Mouse (Mus musculus): ENCODE data around the gene Ints7. TPM values are rescaled to one million over a fixed set of nuclear protein-coding genes. Genes with fewer than 3 reads are reported as not detected.
A peak's percentile ranks its signal among the peaks of the same experiment; 100 is the strongest.

Ints7 gene
- polyA plus RNA-seq, 1 experiment, result 9.8 TPM

- Histone ChIP-seq H3K4me1 (ENCODE audit: control insufficient read depth, insufficient read depth, insufficient read length, low read length) (no peaks in the 10 kb centered on the region), H3K36me3 (ENCODE audit: control insufficient read depth, insufficient read depth, low read length) (peaks cover 26% of the 10 kb centered on the region), H3K4me3 (ENCODE audit: low read depth, low read length) (no peak overlapping the region), H3K27me3 (ENCODE audit: control insufficient read depth, insufficient read depth, low read length) (no peaks in the 10 kb centered on the region), H3K27ac (ENCODE audit: insufficient read depth, low read depth, low read length) (no peak overlapping the region)
- no peak for TF ChIP-seq CTCF (IDR thresholded peaks at IDR 0.05; ENCODE audit: extremely low read depth, insufficient read length, insufficient replicate concordance, low read depth, low read length)
- no peak for TF ChIP-seq POLR2A (IDR thresholded peaks at IDR 0.05; ENCODE audit: low read depth, low read length)
- 91% methylated on average over 4 of the region's 4 CpGs for WGBS
These were observed 8.4 kb downstream of the Ints7 start for GRCm38 (mm10) chr1:191583836-191584235.

DNA sequence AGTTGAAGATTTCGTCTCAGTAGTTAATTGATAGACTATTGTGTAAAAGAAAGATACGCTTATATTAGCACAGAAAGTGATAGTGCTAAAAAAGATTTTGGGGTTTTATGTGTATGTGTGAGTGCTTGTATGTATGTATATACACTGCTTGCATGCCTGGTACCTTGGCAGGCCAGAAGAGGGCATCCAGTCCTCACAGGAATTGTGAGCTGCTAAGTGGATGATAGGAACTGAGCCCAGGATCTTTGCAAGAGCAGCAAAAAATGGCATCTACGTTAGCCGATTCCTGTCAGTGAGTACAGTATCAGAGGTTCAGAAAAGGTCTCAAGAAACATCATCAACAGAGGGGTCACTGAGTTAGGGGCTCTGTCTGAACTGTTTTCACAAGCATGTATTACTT is 9.0 kb downstream of the Ints7 start:
- H3K4me1 ChIP-seq (ENCODE audit: control insufficient read depth, insufficient read depth, insufficient read length, low read length), result no peaks in the 10 kb centered on the region
- no peaks in the 10 kb centered on the region for H3K27me3 ChIP-seq (ENCODE audit: control insufficient read depth, insufficient read depth, low read length)
- peaks cover 28% of the 10 kb centered on the region for H3K36me3 ChIP-seq (ENCODE audit: control insufficient read depth, insufficient read depth, low read length)
- 94% methylated on average over 4 of the region's 4 CpGs for WGBS
- H3K4me3 ChIP-seq (ENCODE audit: low read depth, low read length), result no peak overlapping the region
- peak; percentile 33; the same call in 1 of the 2 replicates for TF ChIP-seq CTCF (IDR thresholded peaks at IDR 0.05; ENCODE audit: extremely low read depth, insufficient read length, insufficient replicate concordance, low read depth, low read length)
- no peak for TF ChIP-seq POLR2A (IDR thresholded peaks at IDR 0.05; ENCODE audit: low read depth, low read length)
- no peak overlapping the region for H3K27ac ChIP-seq (ENCODE audit: insufficient read depth, low read depth, low read length)

GRCm38 (mm10) chr1:191585704-191586103 is 10.3 kb downstream of the Ints7 start:
- no peak overlapping the region for H3K4me3 ChIP-seq (ENCODE audit: low read depth, low read length)
- H3K4me1 ChIP-seq (ENCODE audit: control insufficient read depth, insufficient read depth, insufficient read length, low read length), result no peaks in the 10 kb centered on the region
- H3K27ac ChIP-seq (ENCODE audit: insufficient read depth, low read depth, low read length), result no peak overlapping the region
- H3K27me3 ChIP-seq (ENCODE audit: control insufficient read depth, insufficient read depth, low read length), result no peaks in the 10 kb centered on the region
- H3K36me3 ChIP-seq (ENCODE audit: control insufficient read depth, insufficient read depth, low read length), result peaks cover 34% of the 10 kb centered on the region
- no peak for TF ChIP-seq POLR2A (IDR thresholded peaks at IDR 0.05; ENCODE audit: low read depth, low read length)
- no peak for TF ChIP-seq CTCF (IDR thresholded peaks at IDR 0.05; ENCODE audit: extremely low read depth, insufficient read length, insufficient replicate concordance, low read depth, low read length)
- WGBS, result 89% methylated on average over 2 of the region's 2 CpGs

DNA sequence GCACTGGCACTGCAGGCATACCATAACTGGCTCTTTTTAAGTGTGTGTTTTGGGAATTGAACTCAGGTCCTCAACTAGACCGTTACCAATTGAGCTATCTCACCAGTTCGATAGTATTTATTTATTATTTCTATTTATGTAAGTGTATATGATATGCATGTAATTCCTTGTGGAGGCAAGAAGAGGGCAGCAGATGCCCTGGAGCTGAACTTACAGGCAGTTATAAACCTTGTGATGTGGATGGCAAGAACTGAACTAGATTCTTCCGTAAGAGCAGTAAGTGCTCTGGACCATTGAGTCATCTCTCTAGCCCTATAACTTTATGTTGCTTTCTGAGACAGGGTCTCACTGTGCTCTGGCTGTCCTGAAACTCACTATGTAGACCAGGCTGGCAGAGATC is 11.6 kb downstream of the Ints7 start:
- WGBS, result 81% methylated on average over 3 of the region's 3 CpGs
- no peak overlapping the region for H3K4me3 ChIP-seq (ENCODE audit: low read depth, low read length)
- no peaks in the 10 kb centered on the region for H3K27me3 ChIP-seq (ENCODE audit: control insufficient read depth, insufficient read depth, low read length)
- TF ChIP-seq POLR2A (IDR thresholded peaks at IDR 0.05; ENCODE audit: low read depth, low read length) (no peak), CTCF (IDR thresholded peaks at IDR 0.05; ENCODE audit: extremely low read depth, insufficient read length, insufficient replicate concordance, low read depth, low read length) (no peak)
- H3K36me3 ChIP-seq (ENCODE audit: control insufficient read depth, insufficient read depth, low read length), result peaks cover 36% of the 10 kb centered on the region
- H3K4me1 ChIP-seq (ENCODE audit: control insufficient read depth, insufficient read depth, insufficient read length, low read length), result no peaks in the 10 kb centered on the region
- H3K27ac ChIP-seq (ENCODE audit: insufficient read depth, low read depth, low read length), result no peak overlapping the region

DNA sequence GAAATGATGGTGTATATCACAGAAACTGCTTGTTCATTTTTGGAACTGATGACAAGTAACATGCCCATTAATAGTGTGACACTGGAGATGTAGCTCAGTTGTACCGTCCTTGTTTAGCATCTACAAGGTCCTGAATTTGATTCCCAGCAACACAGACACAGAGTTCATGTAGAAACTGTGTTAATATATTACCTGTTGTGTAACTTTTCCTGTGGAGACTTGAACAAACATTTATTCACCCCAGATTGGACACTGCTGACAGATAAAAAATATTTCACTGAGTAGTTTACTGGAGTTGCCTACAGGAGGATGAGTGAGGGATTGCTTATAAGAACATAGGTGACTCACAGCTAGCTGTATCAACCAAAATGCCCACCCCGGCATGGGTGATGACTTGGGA is 13.3 kb downstream of the Ints7 start:
- H3K36me3 ChIP-seq (ENCODE audit: control insufficient read depth, insufficient read depth, low read length), result peaks cover 28% of the 10 kb centered on the region
- 95% methylated on average over 2 of the region's 2 CpGs for WGBS
- H3K27ac ChIP-seq (ENCODE audit: insufficient read depth, low read depth, low read length), result no peak overlapping the region
- H3K4me3 ChIP-seq (ENCODE audit: low read depth, low read length), result no peak overlapping the region
- H3K27me3 ChIP-seq (ENCODE audit: control insufficient read depth, insufficient read depth, low read length), result no peaks in the 10 kb centered on the region
- no peaks in the 10 kb centered on the region for H3K4me1 ChIP-seq (ENCODE audit: control insufficient read depth, insufficient read depth, insufficient read length, low read length)
- TF ChIP-seq CTCF (IDR thresholded peaks at IDR 0.05; ENCODE audit: extremely low read depth, insufficient read length, insufficient replicate concordance, low read depth, low read length) (no peak), POLR2A (IDR thresholded peaks at IDR 0.05; ENCODE audit: low read depth, low read length) (no peak)

DNA sequence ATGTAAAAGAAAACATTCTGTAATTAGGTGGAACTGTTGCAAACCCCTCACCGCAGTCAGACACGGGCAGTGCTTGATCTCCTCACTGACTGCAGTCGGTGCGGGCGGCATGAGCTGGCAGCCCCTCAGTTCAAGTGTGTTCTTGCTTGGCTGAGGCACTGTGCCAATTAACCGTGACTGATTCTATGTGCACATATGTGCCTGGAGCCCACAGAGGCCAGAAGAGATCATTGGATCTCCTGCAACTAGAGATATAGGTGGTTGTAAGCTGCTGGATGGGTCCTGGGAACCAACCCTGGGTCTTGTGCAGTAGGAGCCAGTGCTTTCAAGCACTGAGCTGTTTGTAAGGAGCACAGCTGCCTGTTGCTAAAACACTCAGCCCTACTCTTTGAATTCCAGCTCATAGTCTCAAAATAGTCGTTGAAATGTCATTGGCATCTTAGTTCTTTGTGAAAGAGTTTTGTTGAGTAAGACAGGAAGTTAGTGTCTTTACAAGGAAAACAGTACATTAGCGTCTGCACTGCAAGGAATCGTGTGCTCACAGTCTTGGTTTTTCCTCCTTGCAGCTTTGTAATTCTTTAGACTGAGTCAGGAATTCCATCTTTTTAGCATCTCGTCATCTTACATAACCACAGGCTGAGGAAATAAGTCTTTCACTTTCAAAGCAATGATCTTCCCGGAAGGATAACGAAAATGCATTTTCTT is 16.7 kb downstream of the Ints7 start:
- Histone ChIP-seq H3K36me3 (ENCODE audit: control insufficient read depth, insufficient read depth, low read length) (peaks cover 26% of the 10 kb centered on the region), H3K4me3 (ENCODE audit: low read depth, low read length) (no peak overlapping the region)
- WGBS, result 78% methylated on average over 12 of the region's 12 CpGs

GRCm38 (mm10) chr1:191596076-191596475 is 20.6 kb downstream of the Ints7 start:
- peaks cover 15% of the 10 kb centered on the region for H3K36me3 ChIP-seq (ENCODE audit: control insufficient read depth, insufficient read depth, low read length)
- no peaks in the 10 kb centered on the region for H3K27me3 ChIP-seq (ENCODE audit: control insufficient read depth, insufficient read depth, low read length)
- no peak overlapping the region for H3K4me3 ChIP-seq (ENCODE audit: low read depth, low read length)
- TF ChIP-seq CTCF (IDR thresholded peaks at IDR 0.05; ENCODE audit: extremely low read depth, insufficient read length, insufficient replicate concordance, low read depth, low read length), result no peak
- TF ChIP-seq POLR2A (IDR thresholded peaks at IDR 0.05; ENCODE audit: low read depth, low read length), result no peak
- 91% methylated on average over 8 of the region's 8 CpGs for WGBS
- no peak overlapping the region for H3K27ac ChIP-seq (ENCODE audit: insufficient read depth, low read depth, low read length)
- peaks cover 4% of the 10 kb centered on the region; the same call in 1 of the 2 replicates for H3K4me1 ChIP-seq (ENCODE audit: control insufficient read depth, insufficient read depth, insufficient read length, low read length)

More for the DNA sequence above, 16.7 kb downstream of the Ints7 start:
- TF ChIP-seq CTCF (IDR thresholded peaks at IDR 0.05; ENCODE audit: extremely low read depth, insufficient read length, insufficient replicate concordance, low read depth, low read length) (no peak), POLR2A (IDR thresholded peaks at IDR 0.05; ENCODE audit: low read depth, low read length) (no peak)
- Histone ChIP-seq H3K4me1 (ENCODE audit: control insufficient read depth, insufficient read depth, insufficient read length, low read length) (no peaks in the 10 kb centered on the region), H3K27ac (ENCODE audit: insufficient read depth, low read depth, low read length) (peak overlapping the region; percentile 65), H3K27me3 (ENCODE audit: control insufficient read depth, insufficient read depth, low read length) (no peaks in the 10 kb centered on the region)

All from small intestine, adult 2 months (tissue).